Mouse (Mus musculus) cortical plate, adult 2 months (tissue): ENCODE results near the gene Thumpd3.

ENCODE experiments used
- CTCF ChIP-seq: fragments of 200-500 bp; IDR thresholded peaks from 2 replicates; pipeline ENCODE4 v1.5.1; 2011; ENCODE audit warnings: mild to moderate bottlenecking, control low read depth, low read length; ENCODE audit not compliant: insufficient read depth; ENCODE audit errors: extremely low read depth
- POLR2A ChIP-seq: fragments of 200-500 bp; IDR thresholded peaks from 2 replicates; pipeline ENCODE4 v1.6.1; 2011; ENCODE audit warnings: mild to moderate bottlenecking, low read length, control low read depth; ENCODE audit not compliant: insufficient read depth; ENCODE audit errors: extremely low read depth

- no peak for TF ChIP-seq CTCF
- no peak for TF ChIP-seq POLR2A
These were observed 19.2 kb downstream of the Thumpd3 start for GRCm38 (mm10) chr6:113065186-113065585.
